Mouse (Mus musculus): ENCODE measurements around the gene Fem1b. TPM values are rescaled to one million over a fixed set of nuclear protein-coding genes. Genes with fewer than 3 reads are reported as not detected.
"Not testable (repeated sequence)": the region's sequence is repeated elsewhere in the genome, so short reads cannot be mapped to it uniquely, and the experiment has no call there.

Gene Fem1b
- 44.6 and 45.3 TPM in 2 replicates for polyA plus RNA-seq (2015; fragmentation: Nextera tagmentation; extraction: Ambion mirVana)

DNA sequence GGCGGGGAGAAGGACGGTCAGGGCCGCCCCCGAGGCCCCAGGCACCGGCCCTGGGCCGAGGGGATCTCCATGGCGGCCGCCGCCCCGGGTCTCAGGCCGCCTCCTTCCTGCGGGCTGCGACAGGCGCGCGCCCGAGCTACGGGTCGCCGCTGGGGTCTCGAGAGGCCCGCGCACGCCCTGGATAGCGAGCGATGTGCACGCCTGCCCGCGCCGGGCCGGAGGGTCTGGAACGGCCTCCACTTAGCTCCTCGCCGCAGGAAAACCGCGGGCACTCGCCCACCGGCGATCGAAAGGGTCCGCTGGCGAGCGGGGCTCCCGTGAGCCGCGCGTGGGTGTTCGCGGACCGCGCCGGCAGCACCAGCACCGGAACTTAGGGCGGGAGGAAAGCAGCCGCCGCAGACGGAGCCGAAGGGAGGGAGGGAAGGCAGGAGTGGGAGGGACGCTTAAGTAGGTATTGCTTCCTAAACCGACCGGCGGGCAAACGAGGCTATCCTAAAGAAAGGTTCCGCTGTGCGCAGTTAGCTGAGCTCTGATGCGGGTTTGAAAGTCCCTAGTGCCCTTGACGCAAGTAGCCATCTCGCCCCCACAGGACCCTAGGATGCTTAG lies at the start of gene Fem1b:
Gene Fem1b, minus strand, starts transcription at position 419 of the 606 bp plus-strand sequence.
- no peaks in the 10 kb centered on the region for H3K27me3 ChIP-seq
- under 1% methylated on average over 52 of the region's 68 CpGs for WGBS
- ATAC-seq (ENCODE audit: low read depth): peak; percentile 91
- peak within 1 kb of the TSS; percentile 89 for H3K4me2 ChIP-seq
- H3K27ac ChIP-seq (replicated peaks): peak within 1 kb of the TSS; percentile 97
- peak within 1 kb of the TSS; percentile 88 for H3K9ac ChIP-seq
- H3K4me1 ChIP-seq (replicated peaks): peaks cover 35% of the 10 kb centered on the region
- H3K9me3 ChIP-seq: no peaks in the 10 kb centered on the region
- H3K4me3 ChIP-seq: peak within 1 kb of the TSS; percentile 75
- H3K36me3 ChIP-seq: no peaks in the 10 kb centered on the region

DNA sequence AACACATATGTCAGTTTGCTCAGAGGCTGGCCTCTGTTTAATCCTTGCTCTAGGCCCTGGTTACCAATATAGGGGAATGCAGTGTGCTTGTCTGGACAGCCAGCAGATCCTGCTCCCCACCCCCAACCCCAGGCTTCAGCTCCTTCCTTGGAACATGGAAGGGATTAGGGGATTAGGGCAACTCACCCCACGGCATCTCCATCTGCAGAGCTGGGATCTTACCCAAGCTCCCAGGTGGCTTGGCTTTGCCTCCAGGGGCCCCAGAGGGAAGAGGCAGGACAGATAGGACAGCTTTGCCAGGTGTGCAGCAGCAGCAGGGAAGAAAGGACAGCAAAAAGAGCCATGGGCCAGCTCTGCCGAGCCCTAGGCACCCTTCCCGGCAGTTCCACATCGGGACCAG lies 49.1 kb upstream of the Fem1b start:
- no peaks in the 10 kb centered on the region for H3K9me3 ChIP-seq
- no peaks in the 10 kb centered on the region for H3K36me3 ChIP-seq
- H3K27me3 ChIP-seq: no peaks in the 10 kb centered on the region
- no peak overlapping the region for H3K4me3 ChIP-seq
- WGBS: 87% methylated on average over 4 of the region's 4 CpGs
- H3K27ac ChIP-seq (replicated peaks): no peak overlapping the region
- no peak for ATAC-seq (ENCODE audit: low read depth)
- H3K4me2 ChIP-seq: no peak overlapping the region
- no peak overlapping the region for H3K9ac ChIP-seq
- H3K4me1 ChIP-seq (replicated peaks): peaks cover 25% of the 10 kb centered on the region

DNA sequence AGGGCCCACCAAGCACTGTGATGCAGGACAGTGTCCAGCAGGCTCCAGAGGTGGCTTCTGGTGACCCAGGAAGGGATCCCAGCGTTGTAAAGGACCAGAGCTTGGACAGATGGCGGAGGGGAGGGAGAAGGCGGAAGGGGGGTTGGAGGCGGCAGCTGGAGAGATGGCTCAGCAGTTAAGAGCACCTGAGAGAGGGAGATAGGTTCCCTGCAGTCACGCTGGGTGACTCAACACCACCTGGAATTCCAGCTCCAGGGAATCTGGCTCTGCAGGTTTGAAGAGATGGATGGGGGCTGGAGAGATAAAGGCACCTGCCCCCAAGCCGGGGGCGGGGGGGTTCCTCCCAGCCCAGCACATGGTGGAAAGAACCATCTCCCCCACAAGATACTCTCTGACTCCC lies 48.4 kb upstream of the Fem1b start:
- not testable (repeated sequence) for H3K9me3 ChIP-seq; H3K36me3 ChIP-seq; H3K27me3 ChIP-seq; H3K4me3 ChIP-seq; H3K9ac ChIP-seq; H3K27ac ChIP-seq (replicated peaks); H3K4me2 ChIP-seq; ATAC-seq (ENCODE audit: low read depth)
- 70% methylated on average over 7 of the region's 7 CpGs for WGBS
- peaks cover 25% of the 10 kb centered on the region for H3K4me1 ChIP-seq (replicated peaks)

DNA sequence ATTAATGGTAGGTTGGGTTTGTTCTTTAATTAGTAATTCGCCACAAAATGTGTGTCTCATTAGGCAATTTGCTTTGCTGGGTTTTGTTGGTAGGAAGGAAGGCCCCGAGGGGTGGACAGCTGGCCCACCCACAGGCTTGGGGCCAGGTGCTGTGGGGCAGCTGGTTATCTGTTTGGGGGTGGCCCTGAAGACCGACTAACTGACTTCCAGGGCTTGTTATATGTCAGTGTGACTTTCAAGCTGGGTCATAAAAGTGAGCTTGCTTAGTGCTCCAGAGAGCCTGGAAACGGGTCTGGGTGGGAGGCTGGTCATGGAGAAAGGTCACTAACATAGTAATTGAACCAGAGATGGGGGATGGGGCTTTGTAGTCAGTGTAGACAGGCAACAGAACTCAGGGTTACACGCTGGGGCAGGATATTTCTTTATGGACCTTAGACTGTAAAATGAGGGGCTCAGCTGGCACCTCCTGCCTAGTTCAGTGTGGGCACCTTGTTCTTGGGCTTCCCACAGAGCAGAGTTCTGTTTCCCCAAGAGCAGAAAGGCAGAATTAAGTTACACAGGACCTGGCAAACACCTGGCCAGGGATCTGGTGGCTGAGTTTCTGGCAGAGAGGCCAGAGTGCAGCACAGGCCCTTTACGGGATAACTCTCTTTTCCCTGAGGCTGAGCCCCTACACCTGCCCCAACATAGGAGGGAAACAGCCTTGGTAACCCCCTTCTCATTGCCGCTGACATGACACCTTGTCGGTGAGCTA lies 46.7 kb upstream of the Fem1b start:
- 32% methylated on average over 8 of the region's 8 CpGs for WGBS
- Histone ChIP-seq H3K4me1 (replicated peaks) (peaks cover 30% of the 10 kb centered on the region), H3K9ac (no peak overlapping the region), H3K4me2 (peak overlapping the region; percentile 30), H3K36me3 (no peaks in the 10 kb centered on the region), H3K9me3 (no peaks in the 10 kb centered on the region), H3K4me3 (no peak overlapping the region), H3K27me3 (no peaks in the 10 kb centered on the region), H3K27ac (replicated peaks) (peak overlapping the region; percentile 70)
- peak; percentile 64 for ATAC-seq (ENCODE audit: low read depth)

DNA sequence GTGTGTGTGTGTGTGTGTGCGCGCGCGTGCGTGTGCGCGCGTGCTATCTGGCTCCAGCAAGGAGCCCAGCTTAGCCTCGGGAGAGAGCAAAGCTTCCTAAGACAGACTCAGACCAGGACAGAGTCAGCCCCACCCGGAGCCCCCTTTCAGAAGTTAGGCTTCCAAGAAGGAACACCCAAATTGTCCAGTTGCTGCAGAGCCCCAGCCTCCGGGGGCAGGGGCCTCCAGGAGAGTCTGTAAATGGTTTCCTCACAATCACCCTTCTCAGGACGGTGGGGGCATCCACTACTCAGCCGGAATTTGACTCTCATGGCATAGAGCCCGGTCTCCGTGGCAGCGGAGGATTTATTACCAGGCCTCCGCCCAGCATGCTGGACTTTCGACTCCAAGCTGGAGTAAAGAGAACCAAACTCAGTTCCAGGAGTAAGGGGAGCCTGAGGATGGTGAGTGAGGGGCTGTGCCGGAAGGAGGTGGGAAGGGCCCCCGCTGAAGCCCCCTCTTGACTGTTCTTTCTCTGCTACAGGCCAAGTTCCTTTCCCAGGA lies 46.1 kb upstream of the Fem1b start, which contains the start of gene Calml4:
Gene Calml4, plus strand, starts transcription at position 362 of the 543 bp plus-strand sequence.
- Histone ChIP-seq H3K4me3 (no peak within 1 kb of the TSS), H3K4me1 (replicated peaks) (peaks cover 30% of the 10 kb centered on the region), H3K27ac (replicated peaks) (peak within 1 kb of the TSS; percentile 70), H3K4me2 (peak within 1 kb of the TSS; percentile 30), H3K27me3 (no peaks in the 10 kb centered on the region), H3K36me3 (no peaks in the 10 kb centered on the region), H3K9ac (no peak within 1 kb of the TSS), H3K9me3 (no peaks in the 10 kb centered on the region)
- 36% methylated on average over 20 of the region's 20 CpGs for WGBS
- ATAC-seq (ENCODE audit: low read depth): peak; percentile 69

DNA sequence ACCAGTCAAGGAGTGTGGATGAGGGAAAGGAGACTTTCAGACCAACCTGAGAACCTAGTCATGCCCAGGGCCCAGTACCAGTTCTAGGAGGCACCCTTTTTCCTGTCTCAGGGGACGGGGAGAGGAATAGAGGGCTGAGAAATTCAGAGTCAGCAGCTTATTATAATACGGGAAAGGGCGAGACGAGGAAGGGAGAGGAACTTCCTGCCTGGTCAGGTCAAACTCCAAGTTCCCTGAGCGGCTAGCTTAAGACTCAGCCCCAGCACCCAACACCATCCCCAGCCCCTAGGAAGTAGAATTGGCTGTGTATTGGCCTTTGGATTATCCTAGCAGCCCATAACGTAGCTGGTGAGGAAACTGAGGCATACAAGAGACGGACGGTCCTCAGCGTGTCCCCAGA lies 45.5 kb upstream of the Fem1b start:
- ATAC-seq (ENCODE audit: low read depth): no peak
- Histone ChIP-seq H3K4me3 (no peak overlapping the region), H3K27ac (replicated peaks) (peak overlapping the region; percentile 70), H3K9ac (no peak overlapping the region), H3K27me3 (no peaks in the 10 kb centered on the region), H3K4me2 (no peak overlapping the region), H3K4me1 (replicated peaks) (peaks cover 30% of the 10 kb centered on the region), H3K36me3 (no peaks in the 10 kb centered on the region), H3K9me3 (no peaks in the 10 kb centered on the region)
- WGBS: 79% methylated on average over 9 of the region's 9 CpGs

DNA sequence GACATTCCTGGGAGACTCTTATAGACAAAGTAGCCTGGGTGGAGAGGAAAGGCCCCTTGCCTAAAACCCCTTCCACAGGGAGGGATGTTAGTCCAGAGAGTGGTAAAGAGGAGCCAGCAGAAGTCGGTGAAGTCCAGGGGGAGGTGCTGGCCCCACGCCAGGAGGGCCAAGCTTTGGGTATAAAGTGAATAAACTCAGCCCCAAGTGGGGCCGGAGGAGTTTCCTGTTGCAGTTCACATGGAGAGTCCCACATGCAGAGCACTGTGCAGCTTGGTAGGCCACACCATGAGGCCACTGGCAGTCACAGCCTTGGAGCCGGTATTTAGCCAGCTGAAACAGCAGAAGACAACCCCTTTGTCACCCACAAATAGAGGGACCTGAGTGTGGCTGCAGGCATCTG lies 42.7 kb upstream of the Fem1b start:
- ATAC-seq (ENCODE audit: low read depth): no peak
- Histone ChIP-seq H3K4me1 (replicated peaks) (peaks cover 38% of the 10 kb centered on the region), H3K9ac (no peak overlapping the region), H3K4me3 (no peak overlapping the region), H3K27ac (replicated peaks) (no peak overlapping the region), H3K27me3 (no peaks in the 10 kb centered on the region), H3K36me3 (0 out of 2 replicates have a peak, but pooled peaks cover 2% of the 10 kb centered on the region), H3K4me2 (no peak overlapping the region), H3K9me3 (no peaks in the 10 kb centered on the region)
- WGBS: 63% methylated on average over 4 of the region's 4 CpGs

DNA sequence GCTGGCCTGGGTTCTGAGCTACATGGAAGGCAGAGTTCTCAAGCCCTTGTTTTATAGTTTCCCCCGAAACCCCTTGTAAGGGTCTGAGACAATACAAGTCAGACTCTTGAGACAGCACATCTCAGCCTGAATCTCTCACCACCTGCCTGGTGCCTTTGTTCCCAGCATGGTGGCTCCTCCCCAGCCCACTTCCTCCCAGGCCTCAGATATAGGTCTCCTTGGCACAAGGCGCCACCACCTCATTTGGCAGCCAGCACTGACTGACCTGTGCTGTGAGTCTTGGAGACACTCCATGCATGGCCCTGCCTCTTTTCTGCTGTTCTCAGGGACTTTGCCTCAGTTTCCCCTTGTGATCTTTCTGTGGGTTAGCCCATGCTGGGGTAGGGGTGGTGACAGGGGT lies 39.8 kb upstream of the Fem1b start:
- ATAC-seq (ENCODE audit: low read depth): no peak
- Histone ChIP-seq H3K4me3 (no peak overlapping the region), H3K27me3 (no peaks in the 10 kb centered on the region), H3K27ac (replicated peaks) (no peak overlapping the region), H3K36me3 (0 out of 2 replicates have a peak, but pooled peaks cover 2% of the 10 kb centered on the region), H3K4me2 (no peak overlapping the region), H3K9ac (no peak overlapping the region), H3K4me1 (replicated peaks) (peaks cover 25% of the 10 kb centered on the region), H3K9me3 (no peaks in the 10 kb centered on the region)
- 68% methylated on average over 2 of the region's 2 CpGs for WGBS

DNA sequence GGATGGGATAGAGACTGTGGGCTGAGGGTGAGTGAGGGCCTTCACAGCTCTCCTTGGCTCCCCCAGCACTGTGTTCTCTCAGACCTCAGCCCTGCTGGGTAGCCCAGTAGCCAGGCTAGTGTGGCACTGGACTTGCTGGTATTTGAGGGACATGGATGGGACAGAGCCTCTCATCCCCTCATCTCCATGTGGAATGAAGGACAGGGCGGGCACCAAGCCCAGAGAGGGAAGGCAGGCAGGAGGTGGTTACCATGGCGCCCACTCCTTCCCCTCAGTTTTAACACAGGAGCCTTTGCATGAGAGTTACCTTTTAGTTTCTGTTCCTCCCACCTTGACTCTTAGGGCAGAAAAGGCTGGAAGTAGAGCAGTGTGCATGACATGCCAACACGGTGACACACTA lies 36.9 kb upstream of the Fem1b start:
- WGBS: 85% methylated on average over 3 of the region's 3 CpGs
- ATAC-seq (ENCODE audit: low read depth): no peak
- Histone ChIP-seq H3K4me1 (replicated peaks) (peaks cover 20% of the 10 kb centered on the region), H3K4me2 (no peak overlapping the region), H3K9me3 (no peaks in the 10 kb centered on the region), H3K27ac (replicated peaks) (no peak overlapping the region), H3K36me3 (0 out of 2 replicates have a peak, but pooled peaks cover 2% of the 10 kb centered on the region), H3K27me3 (no peaks in the 10 kb centered on the region), H3K9ac (no peak overlapping the region), H3K4me3 (no peak overlapping the region)

DNA sequence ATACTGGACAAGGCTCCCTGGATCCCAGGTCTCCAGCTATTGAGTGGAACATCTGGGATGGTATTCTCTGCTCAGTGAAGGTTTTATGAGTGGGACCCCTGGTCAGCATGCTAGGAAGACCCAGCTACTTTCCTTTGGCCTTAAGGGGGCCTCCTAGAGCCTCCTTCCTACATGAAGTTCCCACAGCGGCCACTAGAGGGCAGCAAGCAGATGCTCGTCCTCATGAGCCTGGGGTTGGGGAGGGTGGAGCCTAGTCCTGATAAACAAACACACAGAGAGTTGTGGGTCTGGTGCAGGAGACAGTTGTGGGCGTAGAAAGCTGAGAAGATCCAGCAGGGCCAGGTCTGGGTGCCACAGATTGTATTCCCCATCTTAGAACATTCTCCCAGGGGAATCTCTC lies 36.0 kb upstream of the Fem1b start:
- Histone ChIP-seq H3K36me3 (0 out of 2 replicates have a peak, but pooled peaks cover 2% of the 10 kb centered on the region), H3K27ac (replicated peaks) (no peak overlapping the region), H3K27me3 (no peaks in the 10 kb centered on the region), H3K4me3 (no peak overlapping the region), H3K9me3 (no peaks in the 10 kb centered on the region), H3K4me2 (no peak overlapping the region), H3K4me1 (replicated peaks) (peaks cover 20% of the 10 kb centered on the region), H3K9ac (no peak overlapping the region)
- WGBS: 8% methylated on average over 3 of the region's 3 CpGs
- peak; percentile 56 for ATAC-seq (ENCODE audit: low read depth)

DNA sequence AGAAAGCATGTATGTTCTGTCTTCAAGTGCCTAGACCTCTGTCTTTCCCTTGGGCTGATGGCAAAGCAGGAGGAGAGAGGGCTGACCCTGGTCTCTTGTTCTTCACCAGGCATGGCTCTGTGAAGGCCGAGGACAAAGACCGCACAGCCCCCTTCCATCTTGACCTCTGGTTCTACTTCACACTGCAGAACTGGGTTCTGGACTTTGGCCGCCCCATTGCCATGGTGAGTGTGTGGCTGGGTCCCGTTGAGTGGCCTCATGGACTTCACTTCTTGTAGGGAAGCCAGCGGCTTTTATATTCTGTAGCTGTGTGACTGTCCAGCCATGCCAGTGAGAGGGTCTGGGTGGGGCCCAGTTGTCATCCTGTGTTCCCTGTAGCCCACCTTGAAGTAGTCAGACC lies 32.7 kb upstream of the Fem1b start:
- 93% methylated on average over 5 of the region's 5 CpGs for WGBS
- H3K4me3 ChIP-seq: no peak overlapping the region
- H3K9me3 ChIP-seq: no peaks in the 10 kb centered on the region
- ATAC-seq (ENCODE audit: low read depth): no peak
- no peak overlapping the region for H3K27ac ChIP-seq (replicated peaks)
- peaks cover 15% of the 10 kb centered on the region for H3K4me1 ChIP-seq (replicated peaks)
- no peak overlapping the region for H3K4me2 ChIP-seq
- peaks cover 3% of the 10 kb centered on the region; the same call in 1 of the 2 replicates for H3K27me3 ChIP-seq
- no peak overlapping the region for H3K9ac ChIP-seq
- no peaks in the 10 kb centered on the region for H3K36me3 ChIP-seq

DNA sequence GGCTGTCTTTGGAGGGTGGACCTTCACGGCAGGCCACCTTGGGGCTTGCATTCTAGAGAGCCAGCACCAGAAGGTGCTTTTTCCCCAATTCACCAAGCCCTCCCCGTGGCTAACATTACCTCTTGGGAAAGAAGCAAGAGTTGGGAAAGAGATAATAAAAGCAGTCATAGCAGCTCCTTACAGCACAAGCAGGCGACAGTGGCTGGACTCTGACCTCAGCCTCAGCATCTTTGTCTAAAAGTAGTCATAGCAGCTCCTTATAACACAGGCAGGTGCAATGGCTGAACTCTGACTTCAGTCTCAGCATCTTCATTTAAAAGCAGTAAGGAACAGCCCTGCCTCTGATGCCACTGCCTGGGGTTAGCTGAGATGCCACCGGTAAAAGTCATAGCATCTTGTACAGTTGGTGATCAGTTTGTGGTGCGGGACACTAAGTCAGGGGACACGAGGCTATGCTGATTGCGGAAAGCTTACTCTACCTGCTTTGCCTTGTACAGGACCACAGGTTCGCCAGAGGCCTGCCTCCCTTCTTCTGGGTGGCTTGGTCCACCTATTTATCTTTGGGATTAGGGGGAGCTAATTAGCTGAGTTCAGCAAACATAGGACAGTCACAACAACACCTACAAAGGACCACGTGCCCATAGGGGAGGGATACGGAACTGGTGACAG lies 31.8 kb upstream of the Fem1b start:
- no peak overlapping the region for H3K4me2 ChIP-seq
- H3K9ac ChIP-seq: no peak overlapping the region
- H3K27ac ChIP-seq (replicated peaks): no peak overlapping the region
- no peak overlapping the region for H3K4me3 ChIP-seq
- H3K27me3 ChIP-seq: peaks cover 3% of the 10 kb centered on the region; the same call in 1 of the 2 replicates
- no peaks in the 10 kb centered on the region for H3K9me3 ChIP-seq
- no peak for ATAC-seq (ENCODE audit: low read depth)
- H3K36me3 ChIP-seq: no peaks in the 10 kb centered on the region
- H3K4me1 ChIP-seq (replicated peaks): peaks cover 16% of the 10 kb centered on the region
- WGBS: 88% methylated on average over 10 of the region's 10 CpGs
